Mouse (Mus musculus): ENCODE measurements around the gene Srsf3.
"Not testable (repeated sequence)": the region's sequence is repeated elsewhere in the genome, so short reads cannot be mapped to it uniquely, and the experiment has no call there.

Srsf3 gene

GRCm38 (mm10) chr17:29063121-29063987 lies 30.9 kb downstream of the Srsf3 start:
- DNase-seq (ENCODE audit: low spot score in 2 of 2): no peak

GRCm38 (mm10) chr17:29063988-29064285 lies 31.5 kb downstream of the Srsf3 start:
- no peak for DNase-seq (ENCODE audit: low spot score in 2 of 2)

DNA sequence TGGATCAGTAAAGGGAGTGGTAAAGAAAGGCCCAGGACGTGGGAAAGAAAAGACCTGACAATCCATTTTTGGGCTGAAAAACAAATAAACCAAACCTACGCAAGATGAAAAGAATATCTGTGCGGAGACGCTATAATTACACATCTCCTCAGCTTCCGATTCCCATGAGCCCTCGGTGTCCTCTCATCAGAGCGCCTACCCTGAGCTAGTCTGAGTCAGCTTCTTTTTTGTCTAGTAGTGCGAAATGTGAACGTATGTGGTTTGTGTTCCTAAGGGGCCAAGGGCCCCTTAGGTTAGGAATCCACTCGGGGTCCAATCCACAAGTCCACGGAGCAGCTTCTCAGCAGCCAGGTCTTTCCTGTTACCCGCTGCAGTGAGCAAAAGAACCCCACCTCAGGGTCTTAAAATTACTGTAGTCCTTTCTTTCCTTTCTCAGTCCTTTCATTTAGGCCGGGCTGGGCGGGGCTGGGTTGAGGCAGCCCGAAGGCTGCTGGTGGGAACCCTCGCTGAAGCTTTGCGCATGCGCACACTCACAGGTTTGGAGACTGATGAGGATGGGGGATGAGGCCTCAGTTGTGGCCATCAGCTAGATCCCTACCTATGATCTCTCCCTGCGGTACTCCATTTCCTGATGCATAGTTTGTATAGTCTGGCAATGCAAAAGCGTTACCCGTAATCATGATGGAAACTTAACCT lies 33.0 kb downstream of the Srsf3 start:
- no peak for DNase-seq (ENCODE audit: low spot score in 2 of 2)

GRCm38 (mm10) chr17:29065971-29066370 lies 33.5 kb downstream of the Srsf3 start:
- no peak for DNase-seq (ENCODE audit: low spot score in 2 of 2)

GRCm38 (mm10) chr17:29067416-29067815 lies 35.0 kb downstream of the Srsf3 start:
- not testable (repeated sequence) for DNase-seq (ENCODE audit: low spot score in 2 of 2)

DNA sequence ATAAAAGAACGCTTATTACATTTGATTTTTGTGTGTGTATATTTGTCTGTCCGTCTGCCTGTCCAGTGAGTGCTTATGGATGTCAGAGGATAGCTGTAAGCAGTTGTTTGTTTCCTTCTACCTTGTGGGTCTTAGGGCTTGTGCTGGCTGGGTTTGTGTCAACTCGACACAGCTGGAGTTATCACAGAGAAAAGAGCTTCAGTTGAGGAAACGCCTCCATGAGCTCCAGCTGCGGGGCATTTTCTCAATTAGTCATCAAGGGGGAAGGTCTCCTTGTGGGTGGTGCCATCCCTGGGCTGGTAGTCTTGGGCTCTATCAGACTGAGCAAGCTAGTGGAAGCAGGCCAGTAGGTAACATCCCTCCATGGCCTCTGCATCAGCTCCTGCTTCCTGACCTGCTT lies 35.4 kb downstream of the Srsf3 start:
- DNase-seq (ENCODE audit: low spot score in 2 of 2): no peak

DNA sequence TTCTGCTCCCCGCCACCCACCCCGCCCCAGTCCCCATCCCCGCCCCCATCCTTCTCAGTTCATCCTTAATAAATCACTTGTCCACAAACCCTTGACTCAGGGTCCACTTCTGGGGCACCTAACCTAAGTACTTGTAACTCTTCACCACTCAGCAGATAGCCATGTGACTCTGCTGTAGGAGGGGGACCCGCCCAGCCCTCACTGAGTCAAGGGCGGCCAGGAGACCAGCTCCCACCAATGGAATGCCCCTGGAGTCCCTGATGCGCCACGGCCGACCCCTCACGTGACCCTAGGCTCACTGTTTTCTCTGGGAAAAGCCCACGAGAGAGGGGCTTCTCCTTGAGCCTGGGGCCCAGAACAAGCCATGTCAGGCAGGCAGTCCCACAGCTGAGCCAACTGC lies 36.6 kb downstream of the Srsf3 start:
- DNase-seq (ENCODE audit: low spot score in 2 of 2): no peak

DNA sequence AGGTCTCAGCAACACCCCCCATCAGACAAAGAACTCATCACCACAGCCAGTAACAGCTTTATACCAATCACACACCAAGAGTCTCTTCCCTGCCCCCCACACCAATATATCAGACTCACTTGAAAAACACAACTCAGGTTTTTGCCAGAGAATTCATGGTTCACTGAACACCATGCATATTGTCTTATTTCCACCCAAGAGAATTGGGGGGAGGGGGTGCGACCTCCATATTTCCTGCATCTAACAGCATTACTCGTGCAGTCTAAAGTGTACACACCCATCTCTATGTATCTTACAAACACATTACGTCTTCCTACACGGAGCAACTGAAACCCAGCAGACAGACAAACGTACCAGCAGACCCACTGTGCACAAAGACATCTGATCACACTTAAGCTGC lies 39.4 kb downstream of the Srsf3 start:
- no peak for DNase-seq (ENCODE audit: low spot score in 2 of 2)

GRCm38 (mm10) chr17:29072701-29073307 lies 40.4 kb downstream of the Srsf3 start:
- DNase-seq (ENCODE audit: low spot score in 2 of 2): no peak

DNA sequence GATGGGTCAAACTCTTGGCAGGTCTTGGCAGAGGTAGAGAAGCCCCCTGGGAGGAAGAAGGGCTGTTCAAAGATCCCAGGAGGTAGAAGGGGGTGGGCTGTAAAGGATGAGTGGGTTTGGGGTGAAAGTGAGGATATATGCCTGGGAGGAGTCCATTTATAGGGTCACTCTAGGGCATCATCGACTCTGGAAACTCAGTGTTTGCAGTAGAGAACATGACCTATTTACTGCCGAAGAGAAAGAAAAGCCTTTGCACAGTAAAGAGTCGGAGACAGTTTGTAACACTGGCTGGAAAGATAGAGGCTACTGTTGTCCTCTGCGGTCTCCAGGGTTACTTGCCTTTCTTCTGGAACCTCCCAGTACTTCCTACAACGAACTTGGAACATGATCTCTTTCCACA lies 40.9 kb downstream of the Srsf3 start:
- no peak for DNase-seq (ENCODE audit: low spot score in 2 of 2)

DNA sequence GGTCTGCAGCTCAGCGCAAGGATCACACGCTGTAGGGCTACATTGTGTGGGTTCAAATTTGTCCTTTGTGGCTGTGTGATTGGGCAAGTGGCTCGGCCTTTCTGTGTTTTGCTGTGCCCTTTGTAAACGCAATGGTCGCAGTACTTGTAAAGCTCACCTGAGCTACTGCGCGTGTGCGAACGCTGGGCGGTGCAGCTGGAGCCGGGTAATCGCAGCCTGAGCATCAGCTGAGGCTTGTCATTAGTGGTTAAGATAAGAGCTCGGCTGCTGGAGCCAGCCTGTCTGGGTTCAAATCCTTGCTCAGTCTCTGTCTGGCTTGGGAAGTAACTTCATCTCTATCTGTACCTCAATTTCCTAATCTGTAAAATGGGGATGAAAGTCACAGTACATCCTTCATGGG lies 41.7 kb downstream of the Srsf3 start:
- DNase-seq (ENCODE audit: low spot score in 2 of 2): no peak

- no peak for DNase-seq (ENCODE audit: low spot score in 2 of 2)
These were observed 43.8 kb downstream of the Srsf3 start for GRCm38 (mm10) chr17:29076235-29076634.

DNA sequence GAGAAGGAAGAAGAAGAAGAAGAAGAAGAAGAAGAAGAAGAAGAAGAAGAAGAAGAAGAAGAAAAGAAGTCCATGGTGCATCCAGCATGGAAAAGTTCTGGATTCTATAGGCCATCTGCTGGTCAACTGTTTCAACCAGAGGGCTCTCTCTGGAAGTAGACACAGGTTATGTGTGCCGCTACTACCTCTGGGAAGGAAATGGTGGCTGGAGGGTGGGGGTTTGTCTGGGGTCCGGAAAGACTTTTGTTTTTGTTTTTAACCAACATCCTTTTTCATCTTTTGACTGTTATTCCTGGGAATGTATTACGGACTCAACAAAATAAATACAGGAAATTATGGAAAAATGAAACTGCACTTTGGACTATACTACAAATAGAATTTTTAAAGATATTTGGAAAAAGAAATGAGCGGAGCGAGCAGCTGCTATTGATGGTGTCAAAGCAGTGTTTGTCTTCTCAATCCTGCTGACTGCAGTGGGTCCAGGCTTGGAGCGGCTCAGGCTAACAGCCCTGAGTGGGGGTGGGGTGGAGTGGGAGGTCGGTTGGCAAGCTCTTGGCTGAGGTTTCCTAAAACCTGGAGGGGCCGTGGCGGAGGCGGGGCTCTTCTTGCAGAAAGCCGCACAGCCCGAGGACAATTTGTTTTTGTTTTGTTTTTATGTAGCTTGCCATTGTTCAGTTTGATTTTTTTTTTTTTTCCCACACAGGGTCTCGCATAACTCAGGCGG lies 45.5 kb downstream of the Srsf3 start:
- DNase-seq (ENCODE audit: low spot score in 2 of 2): no peak

GRCm38 (mm10) chr17:29078519-29079383 lies 46.3 kb downstream of the Srsf3 start:
- peak in 1 of 2 experiments; percentile 17 for DNase-seq (ENCODE audit: low spot score in 2 of 2)

DNA sequence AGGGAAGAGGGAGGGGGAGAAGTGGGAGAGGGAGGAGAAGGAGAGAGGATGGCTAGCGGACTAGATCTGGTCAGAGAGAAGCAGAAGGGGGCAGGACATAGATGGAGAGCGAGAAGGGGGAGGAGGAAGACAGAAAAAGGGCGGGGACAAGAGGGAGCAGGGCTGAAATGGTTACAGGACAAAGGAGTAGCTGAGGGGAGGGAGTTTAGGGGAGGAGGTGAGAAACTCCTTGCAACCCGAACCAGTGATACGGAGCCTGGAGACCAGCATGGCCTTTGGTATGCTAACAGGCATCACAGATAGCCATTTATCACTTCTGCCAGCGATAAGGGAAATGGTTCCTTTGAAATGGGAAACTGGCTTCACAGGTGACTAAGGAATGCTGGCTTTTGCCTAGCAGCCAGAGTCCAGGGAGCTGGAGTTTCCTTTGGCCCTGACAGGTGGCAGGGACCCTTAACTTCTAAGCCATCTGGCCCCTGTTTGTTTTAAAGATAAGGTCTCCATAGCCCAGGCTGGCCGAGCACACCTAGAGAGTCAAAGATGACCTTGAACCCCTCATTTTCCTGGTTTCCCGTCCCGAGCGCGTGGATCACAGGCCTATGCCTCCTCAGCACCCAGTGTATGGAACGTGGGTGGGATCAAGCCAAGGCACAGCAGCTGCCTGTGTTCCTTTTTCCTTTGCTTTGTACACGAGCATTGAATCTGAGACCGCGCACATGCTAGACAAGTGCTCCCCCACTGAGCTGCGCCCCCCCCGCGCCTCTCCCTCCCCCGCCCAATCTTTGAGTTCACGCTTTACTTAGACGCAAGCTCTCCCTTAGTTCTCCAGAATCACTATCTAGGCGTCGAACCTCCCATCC lies 48.6 kb downstream of the Srsf3 start:
- no peak for DNase-seq (ENCODE audit: low spot score in 2 of 2)

GRCm38 (mm10) chr17:29081618-29082381 lies 49.4 kb downstream of the Srsf3 start:
- peak; percentile 24 to 38 for DNase-seq (ENCODE audit: low spot score in 2 of 2)

DNA sequence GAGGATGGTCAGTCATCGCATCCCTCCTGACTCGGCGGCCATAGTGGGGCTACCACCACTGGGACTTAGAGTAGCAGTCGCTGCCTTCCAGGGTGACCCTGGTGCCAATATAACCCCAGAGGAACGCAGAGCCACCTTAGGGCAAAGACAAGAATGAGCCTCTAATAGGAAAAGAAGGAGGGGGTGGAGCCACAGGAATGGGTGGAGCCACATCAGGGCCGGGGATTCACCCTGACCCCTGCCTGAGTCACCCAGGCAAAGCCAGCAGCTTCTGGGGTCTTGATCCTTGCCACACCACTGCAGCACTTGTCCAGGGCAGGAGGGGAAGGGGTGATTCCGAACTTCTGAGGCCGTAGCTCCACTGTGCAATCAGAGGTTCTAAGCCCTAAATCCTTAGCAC lies 51.2 kb downstream of the Srsf3 start:
- no peak for DNase-seq (ENCODE audit: low spot score in 2 of 2)

DNA sequence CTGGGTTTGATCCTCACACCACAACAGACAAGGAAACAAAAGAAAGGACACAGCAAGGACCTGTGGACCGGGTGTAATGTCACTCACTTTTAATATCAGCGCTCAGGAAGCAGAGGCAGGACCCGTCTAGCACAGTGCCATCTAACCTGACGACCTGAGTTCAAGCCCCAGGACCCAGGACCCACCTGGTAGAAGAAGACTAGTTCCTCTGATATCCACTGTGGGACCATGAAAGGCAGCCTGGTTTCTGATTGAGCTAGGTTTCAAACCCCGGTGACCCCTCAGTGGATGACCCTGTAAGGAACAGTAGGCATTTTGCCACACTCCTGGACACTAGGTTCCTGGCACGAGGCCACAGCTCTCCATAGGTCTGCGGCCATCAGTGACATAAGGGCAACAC lies 52.2 kb downstream of the Srsf3 start:
- DNase-seq (ENCODE audit: low spot score in 2 of 2): no peak

- no peak for DNase-seq (ENCODE audit: low spot score in 2 of 2)
These were observed 52.8 kb downstream of the Srsf3 start for GRCm38 (mm10) chr17:29085266-29085665.

DNA sequence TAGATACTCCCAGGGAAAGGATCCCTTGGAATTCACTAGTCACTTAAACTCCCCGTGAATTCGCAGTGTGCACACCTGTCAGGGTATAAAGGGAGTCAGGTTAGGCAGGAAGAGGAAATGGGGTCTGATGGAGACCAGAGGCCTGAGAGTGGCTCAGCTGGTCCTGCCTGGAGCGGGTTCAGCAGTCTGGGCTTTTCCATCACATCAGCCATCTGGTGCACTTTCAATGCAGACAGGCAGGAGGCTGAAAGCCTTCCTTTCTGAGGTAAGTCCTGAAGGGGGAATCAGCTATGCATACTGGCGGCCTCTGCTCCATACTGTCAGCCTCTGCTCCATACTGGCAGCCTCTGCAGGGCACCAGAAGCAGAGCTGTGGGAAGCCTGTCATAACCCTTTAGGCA lies 54.5 kb downstream of the Srsf3 start:
- no peak for DNase-seq (ENCODE audit: low spot score in 2 of 2)
